Mouse (Mus musculus) C2C12 (cell line): ENCODE results near the gene Gm49405. TPM values are rescaled to one million over a fixed set of nuclear protein-coding genes. Genes with fewer than 3 reads are reported as not detected.

Source experiments
- H3K27me3 ChIP-seq: one replicate; pipeline ENCODE4 v1.6.1; 2011; ENCODE audit not compliant: control insufficient read depth, insufficient read depth, insufficient read length
- H3K36me3 ChIP-seq: one replicate; pipeline ENCODE4 v1.6.1; 2011; ENCODE audit not compliant: control insufficient read depth, insufficient read depth
- H3K4me3 ChIP-seq: one replicate; pipeline ENCODE4 v1.5.1; 2011; ENCODE audit warnings: mild to moderate bottlenecking, control low read depth; ENCODE audit not compliant: poor library complexity, insufficient read depth, severe bottlenecking
- H3K79me2 ChIP-seq: one replicate; pipeline ENCODE4 v1.6.1; 2011; ENCODE audit not compliant: control insufficient read depth, insufficient read depth
- H3K79me3 ChIP-seq: one replicate; pipeline ENCODE4 v1.6.1; 2011; ENCODE audit warnings: low read depth, control low read depth
- H3ac ChIP-seq: one replicate; pipeline ENCODE3; 2011; ENCODE audit warnings: low read depth; ENCODE audit not compliant: control insufficient read depth, insufficient read length
- CEBPB ChIP-seq: IDR thresholded peaks from one replicate; pipeline ENCODE4 v1.6.1; 2011; ENCODE audit warnings: low read depth, mild to moderate bottlenecking, control low read depth, moderate library complexity
- CTCF ChIP-seq: IDR thresholded peaks from one replicate; pipeline ENCODE4 v1.5.1; 2011; ENCODE audit not compliant: control insufficient read depth, insufficient read depth, insufficient read length
- FOSL1 ChIP-seq: IDR thresholded peaks from one replicate; pipeline ENCODE4 v1.8.0; 2011; ENCODE audit warnings: mild to moderate bottlenecking, low read length; ENCODE audit not compliant: poor library complexity, insufficient read depth, severe bottlenecking
- MAX ChIP-seq: IDR thresholded peaks from one replicate; pipeline ENCODE4 v1.6.1; 2011; ENCODE audit warnings: mild to moderate bottlenecking, control low read depth
- MYOD1 ChIP-seq: IDR thresholded peaks from one replicate; pipeline ENCODE4 v1.6.1; 2011; ENCODE audit warnings: low read depth; ENCODE audit not compliant: control insufficient read depth, insufficient read length
- MYOG ChIP-seq: IDR thresholded peaks from one replicate; pipeline ENCODE4 v1.6.1; 2011; ENCODE audit not compliant: control insufficient read depth, insufficient read length; ENCODE audit errors: extremely low read depth
- USF1 ChIP-seq: IDR thresholded peaks from one replicate; pipeline ENCODE4 v1.6.1; 2011; ENCODE audit warnings: low read depth, mild to moderate bottlenecking, control low read depth, moderate library complexity
- polyA plus RNA-seq: library from polyadenylated mRNA; unstranded; fragments of >200 nt; fragmentation: generic; extraction: Trizol; gene quantifications from one replicate; pipeline ENCODE4 v1.2.1, GENCODE M21; 2012; ENCODE audit warnings: missing spikeins

Gm49405 gene
- polyA plus RNA-seq, 1 experiment = 0.28 TPM

GRCm38 (mm10) chr19:4052516-4053030 is 52.1 kb downstream of the Gm49405 start:
- Histone ChIP-seq H3ac (no peak overlapping the region), H3K36me3 (no peaks in the 10 kb centered on the region), H3K27me3 (no peaks in the 10 kb centered on the region), H3K79me2 (no peaks in the 10 kb centered on the region), H3K4me3 (no peak overlapping the region), H3K79me3 (no peaks in the 10 kb centered on the region)
- TF ChIP-seq CEBPB (no peak), MYOG (no peak), MYOD1 (no peak), FOSL1 (no peak), USF1 (no peak), CTCF (no peak), MAX (no peak)

GRCm38 (mm10) chr19:4054613-4055012 is 54.2 kb downstream of the Gm49405 start:
- Histone ChIP-seq H3K79me2 (no peaks in the 10 kb centered on the region), H3K4me3 (no peak overlapping the region), H3K27me3 (no peaks in the 10 kb centered on the region), H3K79me3 (no peaks in the 10 kb centered on the region), H3ac (no peak overlapping the region), H3K36me3 (no peaks in the 10 kb centered on the region)
- no peak for TF ChIP-seq MYOD1

Other genes with a start within 250 kb of the Gm49405 start
- 5.6 TPM for gene Kmt5b, start 233.2 kb upstream of the Gm49405 start, polyA plus RNA-seq
- gene Chka, start 148.9 kb upstream of the Gm49405 start, polyA plus RNA-seq = 30.9 TPM
- 61.1 TPM for gene Tcirg1, start 93.5 kb upstream of the Gm49405 start, polyA plus RNA-seq
- gene Ndufs8, start 87.9 kb upstream of the Gm49405 start, polyA plus RNA-seq = 309 TPM
- 6.9 TPM for gene Aldh3b1, start 70.8 kb upstream of the Gm49405 start, polyA plus RNA-seq
- gene Unc93b1, start 65.4 kb upstream of the Gm49405 start, polyA plus RNA-seq = 0.29 TPM
- gene Aldh3b3, start 42.0 kb upstream of the Gm49405 start, polyA plus RNA-seq = not detected
- not detected for gene Aldh3b2, start 28.3 kb upstream of the Gm49405 start, polyA plus RNA-seq
- 3.5 TPM for gene Acy3, start 14.1 kb upstream of the Gm49405 start, polyA plus RNA-seq
- 0.02 TPM for gene Tbx10, start 7.9 kb upstream of the Gm49405 start, polyA plus RNA-seq
- 28.1 TPM for gene Nudt8, start within 50 bp of the Gm49405 start, polyA plus RNA-seq
- 0.98 TPM for gene Doc2g, start 2.7 kb downstream of the Gm49405 start, polyA plus RNA-seq
- gene Ndufv1, start 12.2 kb downstream of the Gm49405 start, polyA plus RNA-seq = 254 TPM
- gene Gstp1, start 37.4 kb downstream of the Gm49405 start, polyA plus RNA-seq = 863 TPM
- gene Gstp2, start 45.4 kb downstream of the Gm49405 start, polyA plus RNA-seq = 7.2 TPM
- gene Gstp3, start 58.9 kb downstream of the Gm49405 start, polyA plus RNA-seq = 0.09 TPM
- not detected for gene Cabp2, start 81.0 kb downstream of the Gm49405 start, polyA plus RNA-seq
- 134 TPM for gene Cdk2ap2, start 96.6 kb downstream of the Gm49405 start, polyA plus RNA-seq
- 43.1 TPM for gene Pitpnm1, start 99.4 kb downstream of the Gm49405 start, polyA plus RNA-seq
- 208 TPM for gene Aip, start 125.2 kb downstream of the Gm49405 start, polyA plus RNA-seq
- gene Gpr152, start 139.2 kb downstream of the Gm49405 start, polyA plus RNA-seq = not detected
- 0.04 TPM for gene Cabp4, start 143.4 kb downstream of the Gm49405 start, polyA plus RNA-seq
- gene Coro1b, start 148.0 kb downstream of the Gm49405 start, polyA plus RNA-seq = 257 TPM
- gene Ptprcap, start 153.0 kb downstream of the Gm49405 start, polyA plus RNA-seq = 5.8 TPM
- gene Rps6kb2, start 162.7 kb downstream of the Gm49405 start, polyA plus RNA-seq = 19.7 TPM
- gene Carns1, start 174.9 kb downstream of the Gm49405 start, polyA plus RNA-seq = 2.1 TPM
- gene Tbc1d10c, start 190.7 kb downstream of the Gm49405 start, polyA plus RNA-seq = 0.26 TPM
- gene Ppp1ca, start 191.4 kb downstream of the Gm49405 start, polyA plus RNA-seq = 819 TPM
- gene Rad9a, start 201.0 kb downstream of the Gm49405 start, polyA plus RNA-seq = 33.3 TPM
- 24.8 TPM for gene Clcf1, start 213.6 kb downstream of the Gm49405 start, polyA plus RNA-seq
- 0.90 TPM for gene AC109138.7, start 213.7 kb downstream of the Gm49405 start, polyA plus RNA-seq
- gene Pold4, start 231.3 kb downstream of the Gm49405 start, polyA plus RNA-seq = 112 TPM